Mouse (Mus musculus): ENCODE measurements at regions not wholly inside any gene's neighbourhood (a gene's known extent, or its start where the extent isn't known, plus 50 kb on each side); places are given as distances from the start of the nearest gene placed in this dataset.

GRCm38 (mm10) chr13:53996867-53997266 is 58.6 kb downstream of the Drd1 start:
- no peak for DNase-seq (ENCODE audit: low spot score in 2 of 2)

- no peak for DNase-seq (ENCODE audit: low spot score in 2 of 2)
Observed at GRCm38 (mm10) chr13:53992863-53993451, 62.5 kb downstream of the Drd1 start.

- DNase-seq (ENCODE audit: low spot score in 2 of 2), result no peak
Observed at GRCm38 (mm10) chr13:53979226-53979625, 76.3 kb downstream of the Drd1 start.

GRCm38 (mm10) chr13:53969421-53969820 is 86.1 kb downstream of the Drd1 start:
- no peak for DNase-seq (ENCODE audit: low spot score in 2 of 2)

- no peak for DNase-seq (ENCODE audit: low spot score in 2 of 2)
Observed at GRCm38 (mm10) chr13:53956167-53956566, 99.3 kb downstream of the Drd1 start.

GRCm38 (mm10) chr13:53948056-53948455 is 107.4 kb downstream of the Drd1 start:
- no peak for DNase-seq (ENCODE audit: low spot score in 2 of 2)

GRCm38 (mm10) chr13:53945681-53946080 is 109.8 kb downstream of the Drd1 start:
- no peak for DNase-seq (ENCODE audit: low spot score in 2 of 2)

- no peak for DNase-seq (ENCODE audit: low spot score in 2 of 2)
Observed at GRCm38 (mm10) chr13:53941005-53941747, 114.3 kb downstream of the Drd1 start.

- no peak for DNase-seq (ENCODE audit: low spot score in 2 of 2)
Observed at GRCm38 (mm10) chr13:53935174-53935699, 120.3 kb downstream of the Drd1 start.

GRCm38 (mm10) chr13:53934457-53934856 is 121.0 kb downstream of the Drd1 start:
- DNase-seq (ENCODE audit: low spot score in 2 of 2), result no peak

GRCm38 (mm10) chr13:53926128-53926527 is 129.4 kb downstream of the Drd1 start:
- no peak for DNase-seq (ENCODE audit: low spot score in 2 of 2)

- DNase-seq (ENCODE audit: low spot score in 2 of 2), result no peak
Observed at GRCm38 (mm10) chr13:53924433-53924832, 131.1 kb downstream of the Drd1 start.

GRCm38 (mm10) chr13:53923721-53924374 is 131.7 kb downstream of the Drd1 start:
- no peak for DNase-seq (ENCODE audit: low spot score in 2 of 2)

- no peak for DNase-seq (ENCODE audit: low spot score in 2 of 2)
Observed at GRCm38 (mm10) chr13:53921796-53922195, 133.7 kb downstream of the Drd1 start.

GRCm38 (mm10) chr13:53919851-53920381 is 135.6 kb downstream of the Drd1 start:
- DNase-seq (ENCODE audit: low spot score in 2 of 2), result no peak

- DNase-seq (ENCODE audit: low spot score in 2 of 2), result no peak
Observed at GRCm38 (mm10) chr13:53915456-53915855, 140.0 kb downstream of the Drd1 start.

- no peak for DNase-seq (ENCODE audit: low spot score in 2 of 2)
Observed at GRCm38 (mm10) chr13:53914434-53914833, 141.1 kb downstream of the Drd1 start.

- DNase-seq (ENCODE audit: low spot score in 2 of 2), result no peak
Observed at GRCm38 (mm10) chr13:53913501-53913900, 142.0 kb downstream of the Drd1 start.

- DNase-seq (ENCODE audit: low spot score in 2 of 2), result no peak
Observed at GRCm38 (mm10) chr13:53911846-53912245, 143.7 kb downstream of the Drd1 start.

GRCm38 (mm10) chr13:53911261-53911660 is 144.2 kb downstream of the Drd1 start:
- DNase-seq (ENCODE audit: low spot score in 2 of 2), result no peak

- no peak for DNase-seq (ENCODE audit: low spot score in 2 of 2)
Observed at GRCm38 (mm10) chr13:53910251-53910650, 145.3 kb downstream of the Drd1 start.

GRCm38 (mm10) chr13:53904471-53904870 is 151.0 kb downstream of the Drd1 start:
- DNase-seq (ENCODE audit: low spot score in 2 of 2), result no peak
